Mouse (Mus musculus): ENCODE measurements around the gene Fhad1. TPM values are rescaled to one million over a fixed set of nuclear protein-coding genes. Genes with fewer than 3 reads are reported as not detected.

Fhad1 gene
- polyA plus RNA-seq, 2 experiments = 0.11 to 0.23 TPM

GRCm38 (mm10) chr4:141863726-141864280 is 151.1 kb downstream of the Fhad1 start:
- TF ChIP-seq CTCF (IDR thresholded peaks at IDR 0.05; ENCODE audit: low read depth) (no peak), EP300 (IDR thresholded peaks at IDR 0.05; ENCODE audit: low read depth) (no peak)
- WGBS (ENCODE audit: insufficient replicate concordance) = 78% methylated on average over 7 of the region's 7 CpGs
- H3K27ac ChIP-seq = no peak overlapping the region

GRCm38 (mm10) chr4:141862867-141863266 is 152.0 kb downstream of the Fhad1 start:
- no peak overlapping the region for H3K27ac ChIP-seq
- no peak for DNase-seq (ENCODE audit: low read depth in 3 of 3, low spot score in 3 of 3)
- WGBS (ENCODE audit: insufficient replicate concordance) = 78% methylated on average over 5 of the region's 5 CpGs
- no peak overlapping the region for H3K9ac ChIP-seq (replicated peaks)
- no peak overlapping the region for H3K4me2 ChIP-seq (ENCODE audit: low read depth)
- no peaks in the 10 kb centered on the region for H3K27me3 ChIP-seq (ENCODE audit: control insufficient read depth, insufficient read depth, low read length)
- no peak for ATAC-seq (ENCODE audit: insufficient read depth)
- no peak for TF ChIP-seq CTCF (IDR thresholded peaks at IDR 0.05; ENCODE audit: low read depth)
- TF ChIP-seq EP300 (IDR thresholded peaks at IDR 0.05; ENCODE audit: low read depth) = no peak
- H3K4me3 ChIP-seq (ENCODE audit: insufficient read depth in 1 of 2, low read depth in 2 of 2, low read length in 2 of 2) = no peak overlapping the region
- peaks cover 10% of the 10 kb centered on the region for H3K36me3 ChIP-seq (replicated peaks; ENCODE audit: control insufficient read depth, insufficient read depth, low read depth)
- H3K4me1 ChIP-seq (replicated peaks; ENCODE audit: control insufficient read depth in 2 of 2, insufficient read depth in 2 of 2, low read length in 1 of 2) = no peaks in the 10 kb centered on the region
- H3K9me3 ChIP-seq (ENCODE audit: control insufficient read depth, low read length) = no peaks in the 10 kb centered on the region

More at GRCm38 (mm10) chr4:141863726-141864280, 151.1 kb downstream of the Fhad1 start:
- H3K36me3 ChIP-seq (replicated peaks; ENCODE audit: control insufficient read depth, insufficient read depth, low read depth) = peaks cover 10% of the 10 kb centered on the region
- H3K9me3 ChIP-seq (ENCODE audit: control insufficient read depth, low read length) = no peaks in the 10 kb centered on the region
- no peak overlapping the region for H3K4me2 ChIP-seq (ENCODE audit: low read depth)
- no peaks in the 10 kb centered on the region for H3K27me3 ChIP-seq (ENCODE audit: control insufficient read depth, insufficient read depth, low read length)
- H3K4me1 ChIP-seq (replicated peaks; ENCODE audit: control insufficient read depth in 2 of 2, insufficient read depth in 2 of 2, low read length in 1 of 2) = no peaks in the 10 kb centered on the region
- DNase-seq (ENCODE audit: low read depth in 3 of 3, low spot score in 3 of 3) (no peak), ATAC-seq (ENCODE audit: insufficient read depth) (no peak)
- no peak overlapping the region for H3K9ac ChIP-seq (replicated peaks)
- no peak overlapping the region for H3K4me3 ChIP-seq (ENCODE audit: insufficient read depth in 1 of 2, low read depth in 2 of 2, low read length in 2 of 2)

- H3K36me3 ChIP-seq (replicated peaks; ENCODE audit: control insufficient read depth, insufficient read depth, low read depth) = peaks cover 10% of the 10 kb centered on the region
- TF ChIP-seq CTCF (IDR thresholded peaks at IDR 0.05; ENCODE audit: low read depth) (no peak), EP300 (IDR thresholded peaks at IDR 0.05; ENCODE audit: low read depth) (no peak)
- DNase-seq (ENCODE audit: low read depth in 3 of 3, low spot score in 3 of 3) (no peak), ATAC-seq (ENCODE audit: insufficient read depth) (no peak)
- H3K9ac ChIP-seq (replicated peaks) = no peak overlapping the region
- no peak overlapping the region for H3K4me2 ChIP-seq (ENCODE audit: low read depth)
- WGBS (ENCODE audit: insufficient replicate concordance) = 70% methylated on average over 17 of the region's 17 CpGs
- H3K4me1 ChIP-seq (replicated peaks; ENCODE audit: control insufficient read depth in 2 of 2, insufficient read depth in 2 of 2, low read length in 1 of 2) = no peaks in the 10 kb centered on the region
- no peak overlapping the region for H3K27ac ChIP-seq
- H3K9me3 ChIP-seq (ENCODE audit: control insufficient read depth, low read length) = no peaks in the 10 kb centered on the region
- H3K27me3 ChIP-seq (ENCODE audit: control insufficient read depth, insufficient read depth, low read length) = no peaks in the 10 kb centered on the region
- H3K4me3 ChIP-seq (ENCODE audit: insufficient read depth in 1 of 2, low read depth in 2 of 2, low read length in 2 of 2) = no peak overlapping the region
These were observed 153.1 kb downstream of the Fhad1 start for GRCm38 (mm10) chr4:141861591-141862295.

GRCm38 (mm10) chr4:141860246-141860841 is 154.5 kb downstream of the Fhad1 start:
- no peak overlapping the region for H3K4me2 ChIP-seq (ENCODE audit: low read depth)
- 78% methylated on average over 19 of the region's 19 CpGs for WGBS (ENCODE audit: insufficient replicate concordance)
- no peak for TF ChIP-seq EP300 (IDR thresholded peaks at IDR 0.05; ENCODE audit: low read depth)
- TF ChIP-seq CTCF (IDR thresholded peaks at IDR 0.05; ENCODE audit: low read depth) = no peak
- DNase-seq (ENCODE audit: low read depth in 3 of 3, low spot score in 3 of 3) (no peak), ATAC-seq (ENCODE audit: insufficient read depth) (no peak)
- H3K4me1 ChIP-seq (replicated peaks; ENCODE audit: control insufficient read depth in 2 of 2, insufficient read depth in 2 of 2, low read length in 1 of 2) = no peaks in the 10 kb centered on the region
- no peaks in the 10 kb centered on the region for H3K9me3 ChIP-seq (ENCODE audit: control insufficient read depth, low read length)
- peaks cover 10% of the 10 kb centered on the region for H3K36me3 ChIP-seq (replicated peaks; ENCODE audit: control insufficient read depth, insufficient read depth, low read depth)
- H3K27ac ChIP-seq = no peak overlapping the region
- no peak overlapping the region for H3K9ac ChIP-seq (replicated peaks)
- H3K27me3 ChIP-seq (ENCODE audit: control insufficient read depth, insufficient read depth, low read length) = no peaks in the 10 kb centered on the region
- no peak overlapping the region for H3K4me3 ChIP-seq (ENCODE audit: insufficient read depth in 1 of 2, low read depth in 2 of 2, low read length in 2 of 2)

- no peaks in the 10 kb centered on the region for H3K9me3 ChIP-seq (ENCODE audit: control insufficient read depth, low read length)
- H3K9ac ChIP-seq (replicated peaks) = no peak overlapping the region
- no peak for DNase-seq (ENCODE audit: low read depth in 3 of 3, low spot score in 3 of 3)
- H3K4me2 ChIP-seq (ENCODE audit: low read depth) = no peak overlapping the region
- H3K27ac ChIP-seq = no peak overlapping the region
- H3K36me3 ChIP-seq (replicated peaks; ENCODE audit: control insufficient read depth, insufficient read depth, low read depth) = peaks cover 10% of the 10 kb centered on the region
- no peak overlapping the region for H3K4me3 ChIP-seq (ENCODE audit: insufficient read depth in 1 of 2, low read depth in 2 of 2, low read length in 2 of 2)
- no peaks in the 10 kb centered on the region for H3K4me1 ChIP-seq (replicated peaks; ENCODE audit: control insufficient read depth in 2 of 2, insufficient read depth in 2 of 2, low read length in 1 of 2)
- TF ChIP-seq EP300 (IDR thresholded peaks at IDR 0.05; ENCODE audit: low read depth) (no peak), CTCF (IDR thresholded peaks at IDR 0.05; ENCODE audit: low read depth) (no peak)
- ATAC-seq (ENCODE audit: insufficient read depth) = no peak
- WGBS (ENCODE audit: insufficient replicate concordance) = 90% methylated on average over 14 of the region's 14 CpGs
- no peaks in the 10 kb centered on the region for H3K27me3 ChIP-seq (ENCODE audit: control insufficient read depth, insufficient read depth, low read length)
These were observed 155.5 kb downstream of the Fhad1 start for GRCm38 (mm10) chr4:141859351-141859750.

Measured in liver, embryonic 14.5 days (tissue).